Mouse (Mus musculus) hindbrain, postnatal 0 days (tissue): Measurements from ENCODE around the gene Adgb. TPM values are rescaled to one million over a fixed set of nuclear protein-coding genes. Genes with fewer than 3 reads are reported as not detected.

Source experiments
- ATAC-seq: fragments of 200-750 bp; cut with Nextera tagmentation; 2 replicates; pipeline ENCODE4 v1.8.0; 2017; ENCODE audit warnings: mild to moderate bottlenecking, moderate TSS enrichment, moderate library complexity
- DNase-seq: peaks from one replicate; pipeline ENCODE4 v3.0.0-alpha.2; 2015; ENCODE audit warnings: low spot score
- H3K27ac ChIP-seq: fragments of 300-500 bp; sonication (generic); 2 replicates; pipeline ENCODE4 v1.5.1; 2014; ENCODE audit warnings: mild to moderate bottlenecking
- H3K27me3 ChIP-seq: fragments of 300-500 bp; sonication (generic); 2 replicates; pipeline ENCODE4 v1.6.1; 2014; ENCODE audit warnings: low read length, mixed read lengths; ENCODE audit not compliant: insufficient read depth
- H3K36me3 ChIP-seq: fragments of 300-500 bp; sonication (generic); 2 replicates; pipeline ENCODE4 v1.6.1; 2014; ENCODE audit warnings: low read length, mixed read lengths; ENCODE audit not compliant: insufficient read depth
- H3K4me1 ChIP-seq: fragments of 300-500 bp; sonication (generic); 2 replicates; pipeline ENCODE4 v1.6.1; 2014; ENCODE audit warnings: antibody characterized with exemption, low read length, mixed read lengths; ENCODE audit not compliant: insufficient read depth
- H3K4me2 ChIP-seq: fragments of 300-500 bp; sonication (generic); 2 replicates; pipeline ENCODE4 v1.6.1; 2014; ENCODE audit warnings: low read depth, mild to moderate bottlenecking, low read length, moderate library complexity, mixed read lengths
- H3K4me3 ChIP-seq: fragments of 300-500 bp; sonication (generic); 2 replicates; pipeline ENCODE4 v1.5.1; 2014; ENCODE audit warnings: low read length
- H3K9ac ChIP-seq: fragments of 300-500 bp; sonication (generic); replicated peaks from 2 replicates; pipeline ENCODE4 v1.6.1; 2014; ENCODE audit warnings: mild to moderate bottlenecking, low read length, moderate library complexity, mixed read lengths
- H3K9me3 ChIP-seq: fragments of 300-500 bp; sonication (generic); 2 replicates; pipeline ENCODE4 v1.6.1; 2016; ENCODE audit warnings: low read length, mixed read lengths
- CTCF ChIP-seq: IDR thresholded peaks from 2 replicates; pipeline ENCODE4 v1.5.1; 2016; ENCODE audit warnings: antibody characterized with exemption, control low read depth, low read depth
- WGBS: fragments of 180-500 bp; shearing (Covaris S2); extraction: QIAGEN DNeasy Blood & Tissue Kit; methylation state at CpG from one replicate; pipeline ENCODE4 v1.1.7; 2014; 5-methylcytosine and 5-hydroxymethylcytosine counted together
- polyA plus RNA-seq: library from polyadenylated mRNA; unstranded; fragments of >200 nt; fragmentation: Nextera tagmentation; extraction: Ambion mirVana; gene quantifications from 2 replicates; pipeline ENCODE4 v1.2.1, GENCODE M21; 2015
- total RNA-seq: library from RNA; depleted of rRNA; stranded (reverse); fragments of >200 nt; gene quantifications from 2 replicates; pipeline ENCODE4 v1.2.3, GENCODE M21; 2014

Adgb gene
- total and polyA plus RNA-seq, 2 experiments from 2014 or later, result 0.29 to 0.63 TPM

- Histone ChIP-seq H3K4me1 (no peaks in the 10 kb centered on the region), H3K4me2 (no peak overlapping the region), H3K9me3 (no peaks in the 10 kb centered on the region), H3K27me3 (no peaks in the 10 kb centered on the region), H3K4me3 (no peak overlapping the region), H3K27ac (no peak overlapping the region), H3K36me3 (no peaks in the 10 kb centered on the region), H3K9ac (no peak overlapping the region)
- ATAC-seq, result no peak
- no peak for DNase-seq
- no peak for TF ChIP-seq CTCF
- WGBS, result 76% methylated on average over 5 of the region's 5 CpGs
Measured at GRCm38 (mm10) chr10:10456991-10457390, 15.1 kb downstream of the Adgb start.

- Histone ChIP-seq H3K9ac (no peak overlapping the region), H3K27me3 (no peaks in the 10 kb centered on the region), H3K4me1 (no peaks in the 10 kb centered on the region), H3K4me2 (no peak overlapping the region), H3K36me3 (no peaks in the 10 kb centered on the region), H3K9me3 (no peaks in the 10 kb centered on the region), H3K27ac (no peak overlapping the region), H3K4me3 (no peak overlapping the region)
- TF ChIP-seq CTCF, result no peak
- WGBS, result 82% methylated on average over 3 of the region's 3 CpGs
- ATAC-seq (no peak), DNase-seq (no peak)
Measured at GRCm38 (mm10) chr10:10449067-10449466, 23.1 kb downstream of the Adgb start.

- Histone ChIP-seq H3K9me3 (no peaks in the 10 kb centered on the region), H3K9ac (no peak overlapping the region), H3K27ac (no peak overlapping the region), H3K4me3 (no peak overlapping the region), H3K27me3 (no peaks in the 10 kb centered on the region), H3K4me1 (no peaks in the 10 kb centered on the region), H3K36me3 (no peaks in the 10 kb centered on the region), H3K4me2 (no peak overlapping the region)
- WGBS, result 55% methylated on average over 3 of the region's 3 CpGs
- DNase-seq (no peak), ATAC-seq (no peak)
- no peak for TF ChIP-seq CTCF
Measured at GRCm38 (mm10) chr10:10444841-10445466, 27.2 kb downstream of the Adgb start.

- no peaks in the 10 kb centered on the region for H3K9me3 ChIP-seq
- no peak overlapping the region for H3K9ac ChIP-seq
- no peaks in the 10 kb centered on the region for H3K4me1 ChIP-seq
- H3K4me3 ChIP-seq, result no peak overlapping the region
- H3K27ac ChIP-seq, result no peak overlapping the region
- no peak for TF ChIP-seq CTCF
- H3K4me2 ChIP-seq, result no peak overlapping the region
- DNase-seq (no peak), ATAC-seq (no peak)
- H3K27me3 ChIP-seq, result no peaks in the 10 kb centered on the region
- no peaks in the 10 kb centered on the region for H3K36me3 ChIP-seq
Measured at GRCm38 (mm10) chr10:10443558-10443957, 28.6 kb downstream of the Adgb start.

- H3K4me2 ChIP-seq, result no peak overlapping the region
- H3K9me3 ChIP-seq, result no peaks in the 10 kb centered on the region
- WGBS, result 45% methylated on average over 1 of the region's 1 CpGs
- no peak for TF ChIP-seq CTCF
- H3K9ac ChIP-seq, result no peak overlapping the region
- H3K36me3 ChIP-seq, result no peaks in the 10 kb centered on the region
- H3K27ac ChIP-seq, result no peak overlapping the region
- no peaks in the 10 kb centered on the region for H3K4me1 ChIP-seq
- ATAC-seq, result peak; percentile 77; the same call in 1 of the 2 replicates
- H3K4me3 ChIP-seq, result no peak overlapping the region
- peak; percentile 25 for DNase-seq
- H3K27me3 ChIP-seq, result no peaks in the 10 kb centered on the region
Measured at GRCm38 (mm10) chr10:10435014-10435413, 37.1 kb downstream of the Adgb start.

GRCm38 (mm10) chr10:10429635-10430034, 42.5 kb downstream of the Adgb start:
- ATAC-seq, result no peak
- Histone ChIP-seq H3K27ac (no peak overlapping the region), H3K9ac (no peak overlapping the region), H3K27me3 (no peaks in the 10 kb centered on the region), H3K4me2 (no peak overlapping the region), H3K4me3 (no peak overlapping the region), H3K9me3 (no peaks in the 10 kb centered on the region), H3K36me3 (no peaks in the 10 kb centered on the region), H3K4me1 (no peaks in the 10 kb centered on the region)
- no peak for DNase-seq
- TF ChIP-seq CTCF, result no peak
- WGBS, result 80% methylated on average over 5 of the region's 5 CpGs

- Histone ChIP-seq H3K27ac (no peak overlapping the region), H3K36me3 (no peaks in the 10 kb centered on the region), H3K27me3 (no peaks in the 10 kb centered on the region), H3K4me3 (no peak overlapping the region), H3K9ac (no peak overlapping the region), H3K9me3 (no peaks in the 10 kb centered on the region), H3K4me2 (no peak overlapping the region), H3K4me1 (no peaks in the 10 kb centered on the region)
- ATAC-seq, result no peak
- WGBS, result 92% methylated on average over 7 of the region's 7 CpGs
- no peak for TF ChIP-seq CTCF
- no peak for DNase-seq
Measured at GRCm38 (mm10) chr10:10429032-10429431, 43.1 kb downstream of the Adgb start.
